Mouse (Mus musculus): ENCODE data around the gene Stc2. TPM values are rescaled to one million over a fixed set of nuclear protein-coding genes. Genes with fewer than 3 reads are reported as not detected.

The Stc2 gene
- polyA plus RNA-seq, 1 experiment from 2014 or later, result 0.46 TPM

DNA sequence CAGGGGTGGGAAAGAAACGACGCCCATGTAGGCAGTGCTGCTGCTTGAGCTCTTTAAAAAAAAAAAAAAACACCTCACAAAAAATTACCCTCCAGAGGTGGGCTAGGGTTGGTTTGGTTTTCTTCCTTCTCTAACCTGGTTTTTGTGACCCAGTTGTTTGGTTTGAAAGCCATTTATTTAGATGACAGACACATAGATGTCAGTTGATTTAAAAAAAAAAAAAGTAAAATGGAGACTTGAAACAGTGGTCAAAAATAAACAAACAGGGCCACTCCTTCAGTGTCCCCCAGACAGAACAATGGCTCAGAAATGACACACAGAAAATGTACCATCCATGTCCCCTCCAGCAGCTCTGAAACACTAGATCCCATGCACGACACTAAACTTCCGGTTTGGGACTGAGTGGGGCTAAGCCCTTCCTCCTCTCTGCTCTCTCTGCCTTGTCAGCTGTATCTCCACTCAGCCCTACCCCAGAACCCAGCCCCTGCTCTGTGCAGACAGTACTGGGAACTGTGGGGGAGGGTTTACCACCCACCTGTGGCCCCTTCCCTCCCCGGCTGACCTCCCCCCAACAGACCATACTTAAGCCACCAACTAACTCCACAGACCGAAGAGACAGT lies 10.5 kb downstream of the Stc2 start:
- H3K9ac ChIP-seq (ENCODE audit: low read length), result no peak overlapping the region
- no peak overlapping the region for H3K27ac ChIP-seq (ENCODE audit: low read depth, low read length)
- H3K9me3 ChIP-seq (ENCODE audit: control insufficient read depth, low read length), result no peaks in the 10 kb centered on the region
- WGBS, result 87% methylated on average over 6 of the region's 6 CpGs
- ATAC-seq (ENCODE audit: low FRiP score), result no peak
- no peak overlapping the region for H3K4me2 ChIP-seq
- no peaks in the 10 kb centered on the region for H3K4me1 ChIP-seq (ENCODE audit: control insufficient read depth, insufficient read depth, low read length)
- DNase-seq (ENCODE audit: low spot score, missing footprints), result no peak
- H3K27me3 ChIP-seq (ENCODE audit: control insufficient read depth, insufficient read depth, low read length), result no peaks in the 10 kb centered on the region
- H3K36me3 ChIP-seq (ENCODE audit: control insufficient read depth, insufficient read depth, low read length), result no peaks in the 10 kb centered on the region
- no peak overlapping the region for H3K4me3 ChIP-seq (ENCODE audit: low read depth, low read length)

DNA sequence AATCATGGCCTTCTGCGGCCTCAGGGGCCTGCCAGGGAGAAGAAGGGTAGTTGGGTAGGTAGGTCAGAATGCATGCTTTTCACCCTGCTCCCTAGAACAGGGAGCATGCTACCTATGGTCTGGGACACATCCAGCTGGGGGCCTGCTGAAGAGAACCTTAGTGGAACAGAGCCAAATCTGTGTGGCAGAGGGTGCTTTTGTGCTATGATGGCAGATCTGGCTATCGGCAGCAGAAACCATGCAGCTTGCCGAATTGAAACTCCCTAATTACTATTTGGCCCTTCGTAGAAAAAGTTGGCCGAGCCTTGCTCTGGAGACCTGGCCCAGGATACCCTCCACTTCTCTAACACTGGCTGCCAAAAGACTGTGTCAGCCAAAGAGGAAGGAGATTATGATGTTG lies 11.4 kb downstream of the Stc2 start:
- Histone ChIP-seq H3K27ac (ENCODE audit: low read depth, low read length) (no peak overlapping the region), H3K4me3 (ENCODE audit: low read depth, low read length) (no peak overlapping the region), H3K4me1 (ENCODE audit: control insufficient read depth, insufficient read depth, low read length) (no peaks in the 10 kb centered on the region), H3K27me3 (ENCODE audit: control insufficient read depth, insufficient read depth, low read length) (no peaks in the 10 kb centered on the region), H3K9me3 (ENCODE audit: control insufficient read depth, low read length) (no peaks in the 10 kb centered on the region), H3K36me3 (ENCODE audit: control insufficient read depth, insufficient read depth, low read length) (no peaks in the 10 kb centered on the region), H3K4me2 (no peak overlapping the region), H3K9ac (ENCODE audit: low read length) (no peak overlapping the region)
- DNase-seq (ENCODE audit: low spot score, missing footprints) (no peak), ATAC-seq (ENCODE audit: low FRiP score) (no peak)
- 92% methylated on average over 5 of the region's 5 CpGs for WGBS

DNA sequence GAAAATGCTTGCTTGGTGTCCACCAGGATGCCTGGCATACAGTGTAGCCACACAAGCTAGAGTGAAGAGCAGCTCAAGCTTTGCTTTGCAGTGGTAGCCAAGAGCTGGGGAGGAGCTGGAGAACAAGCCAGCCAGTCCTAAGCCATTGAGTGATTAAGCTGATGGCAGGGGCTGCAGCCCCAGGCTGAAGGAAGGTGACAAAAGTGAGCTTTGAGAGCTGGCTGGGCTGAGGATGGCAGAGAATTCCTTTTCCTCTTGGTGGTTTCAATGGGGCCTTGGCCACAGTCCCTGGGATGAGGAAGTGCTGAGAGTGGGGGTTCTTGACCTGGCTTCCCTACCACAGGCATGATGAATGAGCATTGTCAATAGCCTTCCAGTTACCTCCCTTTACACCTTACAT lies 13.0 kb downstream of the Stc2 start:
- no peak for DNase-seq (ENCODE audit: low spot score, missing footprints)
- ATAC-seq (ENCODE audit: low FRiP score), result no peak
- Histone ChIP-seq H3K27me3 (ENCODE audit: control insufficient read depth, insufficient read depth, low read length) (no peaks in the 10 kb centered on the region), H3K9me3 (ENCODE audit: control insufficient read depth, low read length) (no peaks in the 10 kb centered on the region), H3K9ac (ENCODE audit: low read length) (no peak overlapping the region), H3K36me3 (ENCODE audit: control insufficient read depth, insufficient read depth, low read length) (no peaks in the 10 kb centered on the region), H3K27ac (ENCODE audit: low read depth, low read length) (no peak overlapping the region), H3K4me3 (ENCODE audit: low read depth, low read length) (no peak overlapping the region), H3K4me2 (no peak overlapping the region), H3K4me1 (ENCODE audit: control insufficient read depth, insufficient read depth, low read length) (no peaks in the 10 kb centered on the region)

DNA sequence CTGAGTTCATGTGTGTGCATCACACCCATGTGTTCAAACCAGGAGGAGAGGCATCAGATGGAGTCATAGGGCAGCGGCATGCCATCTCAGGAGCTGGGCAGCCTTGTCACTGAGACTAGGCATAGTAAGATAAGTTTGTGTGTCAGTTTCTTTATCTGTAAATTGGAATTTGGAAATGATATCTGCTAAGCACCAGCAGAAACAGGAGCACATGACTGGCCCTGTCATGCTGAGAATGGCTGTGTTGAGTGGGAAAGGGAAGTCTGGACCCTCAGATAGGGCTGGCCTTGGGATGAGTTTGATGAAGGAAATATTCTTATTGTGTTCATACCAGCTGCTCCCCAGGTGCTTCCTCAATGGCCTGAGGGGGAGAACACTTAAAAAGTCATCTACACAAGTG lies 14.1 kb downstream of the Stc2 start:
- ATAC-seq (ENCODE audit: low FRiP score), result no peak
- H3K36me3 ChIP-seq (ENCODE audit: control insufficient read depth, insufficient read depth, low read length), result no peaks in the 10 kb centered on the region
- no peak overlapping the region for H3K4me2 ChIP-seq
- H3K4me3 ChIP-seq (ENCODE audit: low read depth, low read length), result no peak overlapping the region
- H3K4me1 ChIP-seq (ENCODE audit: control insufficient read depth, insufficient read depth, low read length), result no peaks in the 10 kb centered on the region
- H3K9ac ChIP-seq (ENCODE audit: low read length), result no peak overlapping the region
- no peaks in the 10 kb centered on the region for H3K9me3 ChIP-seq (ENCODE audit: control insufficient read depth, low read length)
- 96% methylated on average over 1 of the region's 1 CpGs for WGBS
- no peaks in the 10 kb centered on the region for H3K27me3 ChIP-seq (ENCODE audit: control insufficient read depth, insufficient read depth, low read length)
- no peak for DNase-seq (ENCODE audit: low spot score, missing footprints)
- no peak overlapping the region for H3K27ac ChIP-seq (ENCODE audit: low read depth, low read length)

DNA sequence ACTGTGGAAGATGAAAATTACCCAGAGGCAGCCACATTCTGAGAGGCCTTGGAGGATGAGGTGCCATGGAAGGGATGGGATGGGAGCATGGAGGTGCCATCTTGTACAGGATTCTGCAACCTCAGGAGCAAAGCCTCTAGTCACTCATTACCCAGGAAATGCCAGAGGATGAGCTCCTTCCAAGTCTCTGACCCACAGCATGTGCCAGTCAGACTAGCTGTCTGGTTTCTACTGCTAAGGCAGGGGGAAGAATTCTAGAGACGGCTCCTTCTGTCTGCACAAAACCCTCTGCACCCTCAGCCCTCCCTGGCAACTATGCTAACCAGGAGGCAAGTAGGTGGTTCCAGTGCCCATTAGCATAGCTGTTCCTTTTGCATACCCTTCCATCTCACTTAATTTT lies 15.4 kb downstream of the Stc2 start:
- no peak for ATAC-seq (ENCODE audit: low FRiP score)
- DNase-seq (ENCODE audit: low spot score, missing footprints), result no peak
- no peaks in the 10 kb centered on the region for H3K36me3 ChIP-seq (ENCODE audit: control insufficient read depth, insufficient read depth, low read length)
- no peak overlapping the region for H3K27ac ChIP-seq (ENCODE audit: low read depth, low read length)
- H3K9me3 ChIP-seq (ENCODE audit: control insufficient read depth, low read length), result no peaks in the 10 kb centered on the region
- WGBS, result 81% methylated on average over 1 of the region's 1 CpGs
- H3K9ac ChIP-seq (ENCODE audit: low read length), result no peak overlapping the region
- H3K4me2 ChIP-seq, result no peak overlapping the region
- H3K4me3 ChIP-seq (ENCODE audit: low read depth, low read length), result no peak overlapping the region
- no peaks in the 10 kb centered on the region for H3K27me3 ChIP-seq (ENCODE audit: control insufficient read depth, insufficient read depth, low read length)
- no peaks in the 10 kb centered on the region for H3K4me1 ChIP-seq (ENCODE audit: control insufficient read depth, insufficient read depth, low read length)

Other genes starting within 250 kb of the Stc2 start
- not detected in 2 replicates for gene Gm17332, start 187.6 kb downstream of the Stc2 start, polyA plus RNA-seq (2014; fragmentation: Nextera tagmentation; extraction: Ambion mirVana)

Measured in midbrain, embryonic 11.5 days (tissue).